Mouse (Mus musculus) gastrocnemius, adult 8-10 months (tissue): ENCODE results near the gene Zfp518b. TPM values are rescaled to one million over a fixed set of nuclear protein-coding genes. Genes with fewer than 3 reads are reported as not detected.
A peak's percentile ranks its signal among the peaks of the same experiment; 100 is the strongest.

ENCODE experiments used
- DNase-seq, 2 experiments: peaks; one replicate each; pipeline ENCODE4 v3.0.0; 2022; ENCODE audit warnings: low spot score in 2 of 2
- total RNA-seq, 4 experiments: library from RNA; stranded (reverse); gene quantifications; 2 replicates each; pipeline ENCODE4 v1.2.4; 2022

Gene Zfp518b
- total RNA-seq = 1 to 10 TPM; 1.8 to 3.0 (median 2.7) TPM

- peak; percentile 61 to 69 for DNase-seq
These were observed at the start of gene Zfp518b for GRCm38 (mm10) chr5:38684164-38684911. Gene Zfp518b (minus strand): TSS chr5:38684826.

GRCm38 (mm10) chr5:38708940-38709581, 24.4 kb upstream of the Zfp518b start:
- DNase-seq = no peak

- no peak for DNase-seq
These were observed 22.9 kb upstream of the Zfp518b start for GRCm38 (mm10) chr5:38707364-38708075.

- DNase-seq = no peak
These were observed 18.3 kb upstream of the Zfp518b start for GRCm38 (mm10) chr5:38702941-38703340.

GRCm38 (mm10) chr5:38702091-38702490, 17.5 kb upstream of the Zfp518b start:
- no peak for DNase-seq

GRCm38 (mm10) chr5:38698466-38698865, 13.8 kb upstream of the Zfp518b start:
- no peak for DNase-seq

GRCm38 (mm10) chr5:38698046-38698445, 13.4 kb upstream of the Zfp518b start:
- DNase-seq = no peak

GRCm38 (mm10) chr5:38696616-38697375, 12.2 kb upstream of the Zfp518b start:
- DNase-seq = no peak

GRCm38 (mm10) chr5:38692859-38693258, 8.2 kb upstream of the Zfp518b start:
- DNase-seq = no peak

- no peak for DNase-seq
These were observed 4.6 kb upstream of the Zfp518b start for GRCm38 (mm10) chr5:38689186-38689585.

GRCm38 (mm10) chr5:38687694-38688093, 3.1 kb upstream of the Zfp518b start:
- no peak for DNase-seq

GRCm38 (mm10) chr5:38658836-38659235, 25.8 kb downstream of the Zfp518b start:
- no peak for DNase-seq

GRCm38 (mm10) chr5:38656204-38656603, 28.4 kb downstream of the Zfp518b start:
- DNase-seq = no peak

GRCm38 (mm10) chr5:38655421-38655928, 29.2 kb downstream of the Zfp518b start:
- DNase-seq = no peak

GRCm38 (mm10) chr5:38654571-38654970, 30.1 kb downstream of the Zfp518b start:
- DNase-seq = no peak

GRCm38 (mm10) chr5:38653101-38653500, 31.5 kb downstream of the Zfp518b start:
- DNase-seq = no peak

GRCm38 (mm10) chr5:38651455-38651854, 33.2 kb downstream of the Zfp518b start:
- DNase-seq = no peak

GRCm38 (mm10) chr5:38641526-38641925, 43.1 kb downstream of the Zfp518b start:
- DNase-seq = no peak

- no peak for DNase-seq
These were observed 48.3 kb downstream of the Zfp518b start for GRCm38 (mm10) chr5:38636301-38636749.

- no peak for DNase-seq
These were observed 48.9 kb downstream of the Zfp518b start for GRCm38 (mm10) chr5:38635696-38636095.
